Mouse (Mus musculus) cerebellum, adult 9-11 months (tissue): ENCODE data around the gene Szrd1.

Experiments used
- DNase-seq: peaks from one replicate; pipeline ENCODE4 v3.0.0; 2022

Gene Szrd1

GRCm38 (mm10) chr4:141066709-141067515 is 72.7 kb downstream of the Szrd1 start:
- DNase-seq: peak; percentile 85

- peak; percentile 85 for DNase-seq
Measured at GRCm38 (mm10) chr4:141065123-141065522, 74.5 kb downstream of the Szrd1 start.

- no peak for DNase-seq
Measured at GRCm38 (mm10) chr4:141064104-141064659, 75.4 kb downstream of the Szrd1 start.
